Mouse (Mus musculus) embryo, embryonic 11.5 days (tissue): ENCODE measurements around the gene Met.

Source experiments
- DNase-seq: peaks from one replicate; pipeline ENCODE4 v3.0.0-alpha.2; 2012; ENCODE audit warnings: low read depth, low spot score

Gene Met

DNA sequence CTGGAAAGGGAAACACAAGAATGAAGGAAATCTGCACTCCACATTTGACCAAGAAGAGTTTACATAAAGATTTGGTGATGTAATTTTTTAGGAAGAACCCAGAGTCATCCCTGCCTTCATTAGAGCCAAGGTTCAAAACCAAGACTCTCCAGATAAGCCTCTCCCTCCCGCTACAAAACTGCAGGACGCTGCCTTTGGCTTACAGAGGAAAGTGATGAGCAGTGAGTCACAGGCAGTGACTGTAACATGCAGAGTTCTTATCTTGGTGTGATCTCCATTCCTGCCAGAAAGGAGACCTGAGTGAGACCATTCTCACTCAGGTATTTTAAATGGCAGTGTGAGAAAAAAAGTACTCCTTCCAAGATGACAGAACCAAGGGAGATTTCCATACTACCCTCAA is 137.9 kb downstream of the Met start:
- no peak for DNase-seq

DNA sequence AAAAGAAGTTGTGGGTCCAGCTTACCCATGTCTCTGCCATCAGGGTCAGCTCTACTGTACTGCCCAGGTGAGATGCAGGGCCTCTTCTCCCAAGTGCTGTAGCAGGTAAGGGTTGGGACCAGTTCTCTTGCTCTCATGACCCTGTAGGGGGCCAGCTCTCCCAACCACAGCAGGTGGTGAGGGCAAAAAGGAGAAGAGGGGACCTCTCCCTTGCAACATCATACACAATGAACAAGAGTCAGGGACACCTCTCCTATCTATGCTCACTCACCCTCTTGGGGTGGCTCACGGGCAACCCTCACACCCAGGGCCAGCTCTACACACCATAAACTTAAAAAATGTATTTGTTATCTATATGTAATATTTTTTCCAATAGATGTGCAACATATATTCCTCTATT is 143.3 kb downstream of the Met start:
- no peak for DNase-seq

DNA sequence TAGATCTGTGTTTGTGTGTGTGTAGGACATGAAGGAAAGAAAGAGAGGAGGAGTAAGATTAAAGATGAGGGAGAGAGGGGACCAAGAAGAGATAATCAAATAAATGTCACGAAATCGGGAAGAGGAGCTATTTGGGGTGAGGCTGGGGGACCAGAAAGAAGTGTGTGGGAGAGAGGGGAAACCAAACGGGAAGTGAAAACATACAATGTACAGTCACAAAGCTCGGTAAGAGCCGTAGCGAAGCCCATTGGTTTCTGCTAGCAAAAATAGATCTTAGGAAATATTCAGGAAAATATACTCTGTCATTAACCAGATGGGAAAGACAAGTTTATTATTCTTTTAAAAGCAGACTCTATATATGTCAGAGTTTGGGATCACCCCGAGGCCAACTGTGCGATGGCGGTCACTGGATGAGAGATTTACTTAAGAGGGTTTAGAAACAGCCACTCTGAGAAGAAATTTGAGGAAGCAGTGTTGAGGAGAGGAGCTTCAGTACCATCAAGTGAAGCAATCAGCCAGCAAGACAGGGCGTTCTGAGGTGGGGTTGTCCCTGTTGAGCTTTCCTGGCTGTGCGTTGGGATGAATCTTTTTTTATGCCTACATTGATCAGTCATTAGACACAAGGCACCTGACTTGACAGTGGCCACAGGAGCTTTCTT is 147.9 kb downstream of the Met start:
- no peak for DNase-seq

DNA sequence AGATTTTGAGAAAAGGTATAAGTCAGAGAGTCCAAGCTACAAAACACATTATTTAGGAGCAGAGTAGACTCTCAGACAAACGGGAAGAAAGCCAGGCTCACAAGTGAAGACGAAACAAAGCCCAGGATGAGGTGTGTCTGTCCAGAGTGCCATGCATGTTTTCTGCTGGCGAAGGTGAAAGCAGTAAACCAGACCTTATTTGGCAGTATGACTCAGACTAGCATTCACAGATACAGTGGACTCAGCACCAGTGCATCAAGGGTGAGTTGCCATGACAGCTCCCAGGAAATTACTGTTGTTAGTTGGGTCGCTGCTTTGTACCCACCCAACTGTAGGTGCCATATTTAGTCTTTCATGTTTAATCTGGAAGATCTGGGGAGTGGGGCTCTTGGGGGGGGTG is 149.1 kb downstream of the Met start:
- no peak for DNase-seq

DNA sequence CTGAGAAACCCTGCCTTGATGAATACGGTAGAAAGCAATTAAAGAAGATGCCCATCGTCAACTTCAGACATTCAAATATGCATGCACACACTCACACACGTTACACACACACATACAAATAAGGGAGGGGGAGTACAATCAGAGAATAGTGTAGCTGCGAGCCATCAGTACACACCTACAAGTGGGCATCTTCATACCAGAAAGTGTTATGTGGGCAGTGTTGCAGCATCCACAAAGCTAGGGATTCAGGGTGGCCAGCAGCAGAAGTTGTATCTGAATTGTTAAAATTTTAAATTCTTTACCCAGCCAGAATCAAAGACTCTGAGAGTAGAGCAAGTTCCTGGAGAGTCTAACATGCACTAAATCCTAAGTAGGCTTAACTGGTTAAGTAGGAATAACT is 157.2 kb downstream of the Met start:
- no peak for DNase-seq

DNA sequence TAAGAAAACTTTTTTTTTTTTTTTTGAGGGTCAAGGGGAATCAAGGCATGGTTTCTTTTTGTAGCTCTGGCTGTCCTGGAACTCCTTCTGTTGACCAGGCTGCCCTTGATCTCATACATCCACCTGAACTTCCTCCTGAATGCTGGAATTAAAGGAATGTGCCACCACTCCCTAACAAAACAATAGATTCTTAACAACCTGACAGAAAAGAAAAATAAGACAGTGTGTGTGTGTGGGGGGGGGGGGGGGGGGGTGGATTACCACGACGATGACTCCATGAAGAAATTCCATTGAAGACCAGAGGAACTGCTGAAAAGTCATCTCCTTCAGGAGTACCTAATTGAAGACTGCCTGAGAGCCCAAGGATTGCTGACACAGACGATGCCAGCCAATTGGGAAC is 157.8 kb downstream of the Met start:
- DNase-seq = no peak
